Mouse (Mus musculus) gastrocnemius, postnatal 14 days (tissue): ENCODE data around the gene Mrpl24. TPM values are rescaled to one million over a fixed set of nuclear protein-coding genes. Genes with fewer than 3 reads are reported as not detected.
"Not testable (repeated sequence)": the region's sequence is repeated elsewhere in the genome, so short reads cannot be mapped to it uniquely, and the experiment has no call there.

ENCODE experiments used
- DNase-seq: peaks from one replicate; pipeline ENCODE4 v3.0.0; 2021; ENCODE audit warnings: mixed read lengths
- intact Hi-C: fragments of 180-260 bp; cut with DNase I; formaldehyde crosslinking; loops from one replicate; pipeline ENCODE4 v1.15.1; 2025; ENCODE audit warnings: low total_unique reads
- long read RNA-seq, 2 experiments: library from polyadenylated mRNA; stranded (forward); transcript quantifications; one replicate each; pipeline ENCODE4 v2.0.0; 2021
- total RNA-seq, 2 experiments: library from RNA; stranded (reverse); gene quantifications; 2 replicates each; pipeline ENCODE4 v1.2.3; 2021

The Mrpl24 gene
- 10 to 100 TPM; 42.1 to 46.5 TPM for total RNA-seq
- long read RNA-seq, experiment 1, transcript Mrpl24-201 (6 exons, 1,226 nt): minor isoform, 9 of 60 reads
- long read RNA-seq, experiment 1, transcript Mrpl24-202 (6 exons, 1,339 nt): major isoform, 13 of 60 reads
- long read RNA-seq, experiment 1, partial matches to known transcripts: 0 of 60 reads
- long read RNA-seq, experiment 1, other reads (novel, unspliced or antisense): 35 of 60 reads
- long read RNA-seq, experiment 2, transcript Mrpl24-202 (6 exons, 1,339 nt): major isoform, 15 of 75 reads
- long read RNA-seq, experiment 2, transcript Mrpl24-204 (6 exons, 1,115 nt): minor isoform, 6 of 75 reads
- long read RNA-seq, experiment 2, transcript Mrpl24-201 (6 exons, 1,226 nt): minor isoform, 10 of 75 reads
- long read RNA-seq, experiment 2, partial matches to known transcripts: 0 of 75 reads
- long read RNA-seq, experiment 2, other reads (novel, unspliced or antisense): 44 of 75 reads

- intact Hi-C loops: no loop called here
- DNase-seq: peak; percentile 65
Observed at GRCm38 (mm10) chr3:87919336-87920108, at the start of gene Mrpl24. Mrpl24 (plus strand) TSS chr3:87919506.

GRCm38 (mm10) chr3:87877730-87878129 is 41.6 kb upstream of the Mrpl24 start:
- intact Hi-C loops: no loop called here
- no peak for DNase-seq

- intact Hi-C loops: no loop called here
- DNase-seq: no peak
Observed at GRCm38 (mm10) chr3:87884291-87884690, 35.0 kb upstream of the Mrpl24 start.

- intact Hi-C loops: no loop called here
- peak; percentile 41 for DNase-seq
Observed at GRCm38 (mm10) chr3:87884708-87885251, 34.5 kb upstream of the Mrpl24 start.

GRCm38 (mm10) chr3:87885281-87886003 is 33.9 kb upstream of the Mrpl24 start, which contains the start of gene Prcc:
Prcc (minus strand) TSS chr3:87885608.
- intact Hi-C loops: no loop called here

GRCm38 (mm10) chr3:87886004-87886365 is 33.3 kb upstream of the Mrpl24 start:
- peak; percentile 18 for DNase-seq
- intact Hi-C loops: no loop called here

More at GRCm38 (mm10) chr3:87885281-87886003, 33.9 kb upstream of the Mrpl24 start, which contains the start of gene Prcc:
- DNase-seq: peak; percentile 85

- intact Hi-C loops: no loop called here
- no peak for DNase-seq
Observed at GRCm38 (mm10) chr3:87886416-87886815, 32.9 kb upstream of the Mrpl24 start.

GRCm38 (mm10) chr3:87887400-87887799 is 31.9 kb upstream of the Mrpl24 start:
- intact Hi-C loops, DNase-seq: not testable (repeated sequence)

- no peak for DNase-seq
- intact Hi-C loops: no loop called here
Observed at GRCm38 (mm10) chr3:87891481-87891880, 27.8 kb upstream of the Mrpl24 start.

- DNase-seq: no peak
- intact Hi-C loops: no loop called here
Observed at GRCm38 (mm10) chr3:87893367-87893905, 25.9 kb upstream of the Mrpl24 start.

- intact Hi-C loops: no loop called here
- no peak for DNase-seq
Observed at GRCm38 (mm10) chr3:87899266-87899665, 20.0 kb upstream of the Mrpl24 start.

- no peak for DNase-seq
- intact Hi-C loops: no loop called here
Observed at GRCm38 (mm10) chr3:87899776-87900175, 19.5 kb upstream of the Mrpl24 start.

GRCm38 (mm10) chr3:87901036-87901624 is 18.2 kb upstream of the Mrpl24 start:
- intact Hi-C loops: no loop called here

GRCm38 (mm10) chr3:87901959-87902358 is 17.3 kb upstream of the Mrpl24 start:
- DNase-seq, intact Hi-C loops: not testable (repeated sequence)

More at GRCm38 (mm10) chr3:87901036-87901624, 18.2 kb upstream of the Mrpl24 start:
- no peak for DNase-seq

- DNase-seq: no peak
- intact Hi-C loops: no loop called here
Observed at GRCm38 (mm10) chr3:87903821-87904220, 15.5 kb upstream of the Mrpl24 start.

- intact Hi-C loops: no loop called here
- peak; percentile 96 for DNase-seq
Observed at GRCm38 (mm10) chr3:87905880-87906485, 13.3 kb upstream of the Mrpl24 start, which contains the start of gene Hdgf. Hdgf (plus strand) TSS chr3:87906321.

GRCm38 (mm10) chr3:87906601-87906980 is 12.7 kb upstream of the Mrpl24 start:
- intact Hi-C loops: no loop called here
- peak; percentile 72 for DNase-seq
